Mouse (Mus musculus) CD8-positive naive resting alpha-beta T cell, adult 57 days (primary cell): ENCODE results near the gene Apoa1. TPM values are rescaled to one million over a fixed set of nuclear protein-coding genes. Genes with fewer than 3 reads are reported as not detected.

ENCODE experiments used
- total RNA-seq: library from RNA; stranded (reverse); gene quantifications from one replicate; pipeline ENCODE4 v1.2.4, GENCODE M21; 2023

The Apoa1 gene
- total RNA-seq, result not detected

GRCm38 (mm10) chr9:46228491-46228890, at the start of gene Apoa1:
Apoa1 (plus strand) TSS chr9:46228580.

DNA sequence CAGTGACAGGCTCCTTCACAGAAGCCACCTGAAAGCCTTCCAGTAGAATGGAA, 7.0 kb downstream of the Apoa1 start, which contains the start of gene Apoc3:
Gene Apoc3 (minus strand): TSS at position 41 of the 53 bp plus-strand sequence.

GRCm38 (mm10) chr9:46240526-46241153, 12.3 kb downstream of the Apoa1 start, which contains the start of gene Apoa4:
Apoa4 (plus strand) TSS chr9:46240696.

GRCm38 (mm10) chr9:46268343-46268873, 40.0 kb downstream of the Apoa1 start, which contains the start of gene Apoa5:
Apoa5 (plus strand) TSS chr9:46268633.

GRCm38 (mm10) chr9:46272677-46273454, 44.5 kb downstream of the Apoa1 start, which contains the start of gene Zpr1:
Zpr1 (plus strand) TSS chr9:46273064.

Other genes with a start within 250 kb of the Apoa1 start
- 54.0 TPM for gene Pafah1b2, start 215.9 kb upstream of the Apoa1 start, total RNA-seq
- gene Sik3, start 215.8 kb upstream of the Apoa1 start, total RNA-seq, result 55.6 TPM
- not detected for gene Apoc3, start 7.1 kb downstream of the Apoa1 start, total RNA-seq
- not detected for gene Apoa4, start 12.1 kb downstream of the Apoa1 start, total RNA-seq
- gene Apoa5, start 40.1 kb downstream of the Apoa1 start, total RNA-seq, result not detected
- 96.9 TPM for gene Zpr1, start 44.5 kb downstream of the Apoa1 start, total RNA-seq
- 24.8 TPM for gene Bud13, start 54.4 kb downstream of the Apoa1 start, total RNA-seq
- gene 4931429L15Rik, start 91.4 kb downstream of the Apoa1 start, total RNA-seq, result not detected